Comparison of ENCODE assay signal across 24 mouse cellular contexts in the genomic region with DNA sequence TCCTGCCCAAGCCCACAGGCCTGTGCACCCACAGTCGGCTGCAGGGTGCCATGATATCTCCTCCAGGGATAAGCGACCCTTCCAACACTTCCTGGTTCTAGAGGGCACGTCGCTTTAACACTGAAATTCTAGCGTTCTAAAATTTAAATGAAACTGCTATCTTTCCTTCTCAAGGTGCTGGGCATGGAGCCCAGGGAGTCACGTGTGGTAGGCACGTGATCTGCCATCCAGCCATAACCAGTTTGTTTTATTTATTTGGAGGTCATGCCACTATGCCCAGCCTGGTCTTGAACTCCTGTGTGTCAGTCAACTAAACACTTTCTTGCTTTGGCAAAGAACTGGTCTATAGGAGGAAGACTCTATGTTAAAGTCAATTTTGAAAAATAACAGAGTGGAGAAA. TPM values are rescaled to one million over a fixed set of nuclear protein-coding genes. Genes with fewer than 3 reads are reported as not detected.
"Had no signal": no experiment of that assay in that cellular context is flagged by ENCODE, and none has a peak within 500 bp of the region (broad histone marks: within the 10 kb centered on the region; RNA-seq: fewer than 3 reads in every experiment).

No protein-coding gene starts in this region.

- DNase-seq: kidney, adult 2 months; kidney, postnatal 14 days; right cerebral cortex, adult 18-20 months; right cerebral cortex, postnatal 25 days; thymus, adult 18-20 months; thymus, postnatal 14 days had no signal

- H3K4me3 ChIP-seq: kidney, embryonic 15.5 days; left cerebral cortex, adult 2 months; limb, embryonic 10.5 days; liver, embryonic 12.5 days; midbrain, embryonic 13.5 days; neural tube, embryonic 15.5 days had no signal

- H3K9me3 ChIP-seq: kidney, embryonic 15.5 days; limb, embryonic 10.5 days; liver, embryonic 12.5 days; midbrain, embryonic 13.5 days; neural tube, embryonic 15.5 days had no signal

- ATAC-seq: intestine, embryonic 16.5 days; liver, embryonic 12.5 days; midbrain, embryonic 13.5 days had no signal

- H3K27ac ChIP-seq: kidney, embryonic 15.5 days; left cerebral cortex, adult 2 months; limb, embryonic 10.5 days; liver, embryonic 12.5 days; midbrain, embryonic 13.5 days; neural tube, embryonic 15.5 days had no signal

- H3K9ac ChIP-seq: kidney, embryonic 15.5 days; liver, embryonic 12.5 days; midbrain, embryonic 13.5 days; neural tube, embryonic 15.5 days had no signal

- H3K4me2 ChIP-seq: kidney, embryonic 15.5 days; liver, embryonic 12.5 days; midbrain, embryonic 13.5 days; neural tube, embryonic 15.5 days had no signal

- H3K36me3 ChIP-seq: kidney, embryonic 15.5 days; limb, embryonic 10.5 days; liver, embryonic 12.5 days; midbrain, embryonic 13.5 days; neural tube, embryonic 15.5 days had no signal

RNA-seq across cellular contexts. Expression of gene Gm26897, which starts 35.7 kb away (rescaled TPM):
- total RNA-seq: layer of hippocampus, postnatal 25 days; left cerebral cortex, adult 2 months; left cerebral cortex, postnatal 14 days; megakaryocyte-erythroid progenitor cell, adult 5-6 weeks; midbrain, postnatal 0 days had no signal
- polyA plus RNA-seq: intestine, embryonic 16.5 days; kidney, adult 2 months; kidney, embryonic 15.5 days; limb, embryonic 10.5 days; limb, embryonic 14.5 days; liver, embryonic 12.5 days; liver, embryonic 16.5 days; lung, embryonic 16.5 days; midbrain, embryonic 13.5 days; midbrain, postnatal 0 days; neural tube, embryonic 11.5 days; neural tube, embryonic 15.5 days; small intestine, adult 2 months; stomach, embryonic 16.5 days; urinary bladder, adult 2 months had no signal
